Mouse (Mus musculus) frontal cortex, adult (tissue): ENCODE data around the gene Wdr92.

ENCODE experiments used
- ATAC-seq: cut with Nextera tagmentation; 2 replicates; pipeline ENCODE4 v1.9.2; 2017; ENCODE audit warnings: mild to moderate bottlenecking, moderate library complexity, mixed read lengths; ENCODE audit not compliant: low TSS enrichment

Wdr92 gene

GRCm38 (mm10) chr11:17181807-17182206, at the start of gene Wdr92:
TSS of gene Wdr92 (plus strand) at chr11:17182107.
- no peak for ATAC-seq

DNA sequence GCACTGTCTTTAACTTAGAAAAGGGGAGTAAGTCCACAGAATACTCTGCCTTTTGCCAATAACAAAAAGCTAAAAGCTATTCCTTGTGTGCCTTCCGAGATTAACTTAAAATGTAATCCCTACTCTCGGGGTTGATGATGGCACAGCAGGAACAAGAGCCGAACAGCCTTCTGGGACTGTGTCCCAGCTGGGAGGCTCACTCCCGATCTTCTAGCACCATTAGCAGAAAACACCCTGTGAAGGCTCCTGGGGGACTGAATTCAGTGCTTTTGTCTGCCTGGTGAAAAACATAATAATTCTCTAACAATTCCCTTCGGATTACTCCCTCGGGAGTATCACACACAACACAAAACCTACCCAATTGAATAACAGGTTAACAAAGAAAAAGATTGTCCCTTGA, 46.3 kb upstream of the Wdr92 start:
- no peak for ATAC-seq

GRCm38 (mm10) chr11:17138306-17139033, 43.4 kb upstream of the Wdr92 start:
- peak; percentile 99 for ATAC-seq

- peak; percentile 96 for ATAC-seq
Measured at GRCm38 (mm10) chr11:17158858-17159737, 22.8 kb upstream of the Wdr92 start, which contains the start of gene Ppp3r1. TSS of gene Ppp3r1 (plus strand) at chr11:17159263.

GRCm38 (mm10) chr11:17159738-17160241, 22.1 kb upstream of the Wdr92 start:
- peak; percentile 39 for ATAC-seq

DNA sequence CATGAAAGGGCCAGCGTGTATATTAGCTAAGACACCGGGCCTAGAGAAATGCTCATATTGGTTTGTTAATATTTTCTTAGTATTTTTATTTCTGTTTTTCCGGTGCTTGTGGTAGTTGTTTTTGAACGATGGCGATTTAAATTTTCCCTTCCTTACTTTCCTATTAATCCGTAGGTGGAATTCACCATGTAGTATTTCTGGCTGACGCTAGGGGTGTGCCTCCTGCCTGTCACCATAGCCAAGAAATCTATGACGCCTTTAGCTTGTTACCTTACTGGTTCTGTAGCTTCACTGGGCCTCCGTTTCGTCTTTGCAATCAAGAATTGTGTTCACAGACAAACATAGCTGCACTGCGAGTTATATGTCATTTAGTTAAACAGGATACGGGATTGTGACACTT, 21.7 kb upstream of the Wdr92 start:
- peak; percentile 32; the same call in 1 of the 2 replicates for ATAC-seq

- ATAC-seq = no peak
Measured at GRCm38 (mm10) chr11:17163956-17164355, 18.0 kb upstream of the Wdr92 start.

- no peak for ATAC-seq
Measured at GRCm38 (mm10) chr11:17166627-17167026, 15.3 kb upstream of the Wdr92 start.

- no peak for ATAC-seq
Measured at GRCm38 (mm10) chr11:17169262-17169661, 12.6 kb upstream of the Wdr92 start.

GRCm38 (mm10) chr11:17170938-17171729, 10.8 kb upstream of the Wdr92 start:
- ATAC-seq = no peak

GRCm38 (mm10) chr11:17172300-17172699, 9.6 kb upstream of the Wdr92 start:
- no peak for ATAC-seq

DNA sequence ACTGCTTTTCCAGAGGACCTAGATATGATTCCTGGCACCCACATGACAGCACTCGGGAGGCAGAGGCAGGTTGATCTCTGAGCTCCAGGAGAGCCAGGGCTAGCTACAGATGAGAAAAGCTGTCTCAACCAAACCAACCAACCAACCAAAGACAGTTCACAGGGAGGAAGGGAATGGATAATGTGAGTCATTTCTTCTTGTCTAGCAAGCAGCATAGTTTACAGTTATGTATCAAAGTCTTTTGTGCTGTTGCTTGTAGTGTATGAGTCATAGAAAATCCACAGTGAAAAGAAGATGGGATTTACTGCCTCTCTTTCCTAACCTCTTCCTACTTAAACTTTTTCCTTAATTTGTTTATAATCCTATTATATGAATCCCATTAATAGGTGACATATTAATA, 5.3 kb upstream of the Wdr92 start:
- peak; percentile 72 for ATAC-seq

DNA sequence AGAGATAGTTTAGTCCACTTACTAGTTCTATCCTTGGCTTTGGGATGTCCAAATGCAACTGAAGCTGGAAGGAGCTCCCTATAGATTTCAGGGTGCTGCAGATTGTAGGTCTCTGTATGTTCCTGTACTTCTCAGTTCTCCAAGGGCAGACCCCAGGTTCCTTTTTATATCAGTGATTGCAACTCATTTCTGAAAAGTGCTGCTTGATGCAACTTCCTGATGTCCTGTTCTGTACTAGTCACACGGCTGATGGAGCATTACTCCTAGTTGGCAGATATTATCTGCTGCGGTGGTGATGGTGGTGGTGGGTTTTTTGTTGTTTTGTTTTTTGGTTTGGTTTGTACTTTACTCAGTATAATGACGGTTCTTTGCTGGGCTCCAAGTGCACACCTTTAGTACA, 1.2 kb upstream of the Wdr92 start:
- ATAC-seq = no peak

GRCm38 (mm10) chr11:17183165-17183564, 1.3 kb downstream of the Wdr92 start:
- ATAC-seq = no peak

- peak; percentile 80 for ATAC-seq
Measured at GRCm38 (mm10) chr11:17187649-17188048, 5.7 kb downstream of the Wdr92 start.

DNA sequence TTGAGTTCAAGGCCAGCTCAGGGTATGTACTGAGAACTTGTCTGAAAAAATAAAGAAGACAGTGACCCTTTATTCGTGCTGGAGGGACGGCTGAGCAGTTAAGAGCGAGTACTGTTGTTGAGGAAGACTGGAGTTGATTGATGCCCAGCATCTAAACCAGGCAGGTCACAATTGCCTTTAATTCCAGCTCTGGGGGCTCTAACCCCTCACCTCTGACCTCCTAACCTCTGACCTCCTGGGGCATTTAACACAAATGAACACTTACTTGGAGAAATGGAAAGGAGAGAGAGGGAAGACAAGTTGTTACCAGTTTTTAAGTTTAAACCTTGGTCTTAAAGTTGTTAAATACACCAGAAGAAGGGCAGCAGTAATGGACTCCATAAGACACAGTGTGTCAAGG, 6.9 kb downstream of the Wdr92 start:
- ATAC-seq = no peak

DNA sequence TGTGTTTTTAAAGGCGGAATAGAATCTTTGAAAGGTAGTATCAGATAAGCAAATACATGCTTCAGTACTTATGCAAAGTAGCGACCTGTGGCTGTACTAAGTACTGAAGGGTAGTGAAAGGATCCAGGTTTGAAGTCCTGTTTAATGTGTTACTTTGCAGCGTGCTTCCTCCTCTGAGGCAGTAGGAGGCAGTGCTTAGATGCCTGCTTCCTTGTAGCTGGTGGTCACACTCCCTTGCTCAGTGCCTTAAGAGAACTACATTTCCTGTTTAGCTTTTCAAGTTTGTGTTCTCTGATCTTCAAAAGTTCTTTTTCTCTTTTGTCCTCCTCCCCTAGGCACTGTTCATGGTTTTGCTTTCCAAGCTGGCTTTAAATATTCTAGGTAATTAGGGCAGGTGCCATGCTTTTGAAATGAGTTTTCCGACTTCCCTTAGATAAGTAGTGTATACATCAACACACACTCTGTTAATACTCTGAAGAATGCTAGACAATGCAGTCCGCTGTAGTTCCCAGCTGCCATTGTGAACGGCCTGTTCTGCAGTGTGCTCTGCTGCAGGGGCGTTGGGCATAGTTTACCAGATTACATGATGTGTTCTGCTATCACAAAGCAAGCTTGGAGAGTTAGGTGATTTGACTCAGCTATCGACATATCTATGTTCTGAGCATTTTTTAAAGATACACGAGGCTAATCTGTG, 10.4 kb downstream of the Wdr92 start:
- ATAC-seq = peak; percentile 36; the same call in 1 of the 2 replicates

DNA sequence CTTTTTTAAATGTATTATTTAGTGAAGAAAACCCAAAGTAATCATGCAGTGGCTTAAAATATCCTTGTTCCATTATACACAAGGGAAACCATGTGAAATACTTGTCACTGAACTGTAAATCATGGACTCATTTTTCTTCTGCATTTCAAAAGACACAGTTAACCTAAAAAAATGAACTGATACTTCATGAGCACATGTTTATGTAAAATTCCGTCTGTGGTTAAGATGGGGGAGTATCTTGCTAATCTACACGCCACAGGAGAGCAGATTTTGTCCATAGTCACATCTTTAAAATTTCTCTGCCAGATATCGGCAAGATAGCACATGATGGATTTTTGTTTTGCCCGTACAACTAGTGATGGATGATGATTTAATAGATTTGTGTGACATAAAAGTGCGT, 17.3 kb downstream of the Wdr92 start:
- no peak for ATAC-seq

DNA sequence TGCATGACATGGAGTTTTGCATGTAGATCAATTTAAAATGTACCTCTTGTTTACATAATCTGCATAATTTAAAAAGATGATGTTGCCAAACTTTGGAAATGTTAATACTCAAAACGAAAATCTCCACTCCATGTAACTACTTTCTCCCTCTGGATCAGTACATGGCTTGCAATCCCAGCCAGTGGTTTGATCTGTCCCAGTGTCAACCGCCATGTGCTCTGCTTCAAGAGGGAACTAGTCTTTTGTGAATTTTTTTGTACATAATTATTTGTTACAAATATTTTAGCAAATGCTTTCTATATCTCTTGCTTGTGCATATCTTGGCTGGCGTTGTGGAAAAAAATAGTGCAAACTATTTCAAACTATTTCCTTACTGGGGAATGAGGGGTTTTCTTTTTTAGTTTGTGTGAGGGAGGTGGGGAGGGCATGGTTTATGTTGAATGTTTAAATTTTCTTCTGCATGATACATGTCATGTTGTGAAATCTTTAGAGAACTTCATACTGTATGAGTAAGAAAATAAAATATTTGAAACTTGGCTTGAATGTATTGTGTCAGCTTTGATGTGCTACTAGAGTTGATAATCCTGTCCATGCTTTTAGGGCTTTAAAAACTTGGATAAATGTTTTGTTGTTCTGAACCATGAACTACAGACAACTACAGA, 18.1 kb downstream of the Wdr92 start:
- no peak for ATAC-seq

DNA sequence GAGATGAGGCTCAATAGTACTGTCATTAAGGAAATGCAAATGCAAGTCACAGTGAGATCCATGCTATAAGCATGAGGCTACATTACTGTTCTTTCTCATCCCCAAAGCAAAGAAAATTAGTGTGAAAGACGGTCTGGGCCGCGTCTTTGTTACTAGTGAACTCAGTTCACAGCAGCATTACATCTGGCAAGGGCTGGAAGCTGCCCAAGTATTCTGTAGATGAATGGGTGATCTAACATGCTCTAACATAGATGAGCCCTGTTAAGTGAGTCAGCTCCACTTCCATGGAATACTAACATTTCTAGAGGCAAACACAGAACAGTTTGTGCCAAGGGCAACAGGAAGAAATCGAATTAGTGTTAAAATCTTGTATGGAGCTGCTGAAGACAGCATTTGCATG, 19.0 kb downstream of the Wdr92 start:
- no peak for ATAC-seq

DNA sequence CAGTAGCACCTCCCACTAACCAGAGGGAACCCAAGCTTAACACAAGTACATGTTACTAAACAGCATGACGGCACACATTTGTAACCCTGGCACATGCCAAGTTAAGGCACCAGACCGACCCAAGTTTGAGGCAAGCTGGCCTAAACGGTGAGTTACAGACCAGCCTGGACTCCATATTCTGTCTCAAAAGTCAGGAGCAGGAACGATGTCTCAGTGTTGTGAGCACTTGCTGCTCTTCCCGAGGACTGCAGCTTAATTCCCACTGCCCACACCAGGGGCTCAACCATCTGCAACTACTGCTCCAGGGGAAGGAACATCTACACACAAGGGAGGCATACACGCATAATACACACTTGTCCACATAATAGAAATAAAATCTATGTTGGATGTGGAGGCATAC, 20.6 kb downstream of the Wdr92 start:
- ATAC-seq = peak; percentile 31; the same call in 1 of the 2 replicates
